Mouse (Mus musculus): ENCODE results near the gene Gm2696. TPM values are rescaled to one million over a fixed set of nuclear protein-coding genes. Genes with fewer than 3 reads are reported as not detected.

The Gm2696 gene
- polyA plus RNA-seq, 2 experiments, result not detected

DNA sequence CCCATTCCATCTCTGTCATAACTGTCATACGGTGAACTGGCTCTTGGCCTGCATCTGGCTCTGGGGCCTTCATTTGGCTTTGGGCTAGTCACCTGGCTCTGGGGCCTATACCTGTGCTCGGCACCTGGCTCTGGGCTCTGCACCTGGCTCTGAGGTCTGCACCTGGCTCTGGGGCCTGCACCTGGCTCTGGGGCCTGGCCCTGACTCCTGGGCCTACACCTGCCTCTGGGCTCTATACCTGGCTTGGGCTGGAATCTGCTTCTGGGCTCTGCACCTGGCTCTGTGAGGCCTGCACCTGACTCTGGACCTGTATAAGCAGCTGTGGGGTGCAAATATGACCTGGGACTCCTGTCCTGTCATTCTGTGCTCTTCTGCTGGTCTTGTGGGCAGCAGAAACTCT, 33.1 kb downstream of the Gm2696 start:
- no peak overlapping the region for H3K9ac ChIP-seq (replicated peaks)
- no peak for DNase-seq (ENCODE audit: low read depth in 3 of 3, low spot score in 3 of 3)
- H3K27ac ChIP-seq, result no peak overlapping the region
- H3K9me3 ChIP-seq (ENCODE audit: control insufficient read depth, low read length), result no peaks in the 10 kb centered on the region
- TF ChIP-seq EP300 (IDR thresholded peaks at IDR 0.05; ENCODE audit: low read depth), result no peak
- H3K36me3 ChIP-seq (replicated peaks; ENCODE audit: control insufficient read depth, insufficient read depth, low read depth), result no peaks in the 10 kb centered on the region
- no peaks in the 10 kb centered on the region for H3K4me1 ChIP-seq (replicated peaks; ENCODE audit: control insufficient read depth in 2 of 2, insufficient read depth in 2 of 2, low read length in 1 of 2)
- no peak for ATAC-seq (ENCODE audit: insufficient read depth)
- no peaks in the 10 kb centered on the region for H3K27me3 ChIP-seq (ENCODE audit: control insufficient read depth, insufficient read depth, low read length)
- H3K4me3 ChIP-seq (ENCODE audit: insufficient read depth in 1 of 2, low read depth in 2 of 2, low read length in 2 of 2), result no peak overlapping the region
- 60% methylated on average over 2 of the region's 2 CpGs for WGBS (ENCODE audit: insufficient replicate concordance)
- H3K4me2 ChIP-seq (ENCODE audit: low read depth), result no peak overlapping the region

DNA sequence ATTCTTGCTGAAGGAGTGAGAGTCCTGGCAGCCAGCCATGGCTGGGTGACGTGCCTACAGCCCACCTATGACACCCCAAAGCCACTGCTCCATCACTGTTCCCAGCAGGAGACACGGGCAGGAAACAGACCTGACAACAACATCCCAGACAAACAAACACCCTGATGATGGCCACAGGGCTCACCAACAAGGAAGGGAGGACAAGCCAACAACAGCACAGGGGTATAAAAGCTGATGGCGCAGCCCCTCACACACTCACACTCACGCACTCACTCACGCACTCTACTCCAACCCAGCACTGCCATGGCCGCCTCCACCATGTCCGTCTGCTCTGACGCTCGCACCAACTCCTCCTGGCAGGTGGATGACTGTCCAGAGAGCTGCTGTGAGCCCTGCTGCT, 38.1 kb downstream of the Gm2696 start, which contains the start of gene Gm10318:
Gene Gm10318, plus strand, starts transcription at position 301 of the 400 bp plus-strand sequence.
- no peak within 1 kb of the TSS for H3K4me2 ChIP-seq (ENCODE audit: low read depth)
- DNase-seq (ENCODE audit: low read depth in 3 of 3, low spot score in 3 of 3) (no peak), ATAC-seq (ENCODE audit: insufficient read depth) (no peak)
- WGBS (ENCODE audit: insufficient replicate concordance), result 50% methylated on average over 9 of the region's 9 CpGs
- no peaks in the 10 kb centered on the region for H3K4me1 ChIP-seq (replicated peaks; ENCODE audit: control insufficient read depth in 2 of 2, insufficient read depth in 2 of 2, low read length in 1 of 2)
- no peak within 1 kb of the TSS for H3K27ac ChIP-seq
- no peaks in the 10 kb centered on the region for H3K27me3 ChIP-seq (ENCODE audit: control insufficient read depth, insufficient read depth, low read length)
- no peaks in the 10 kb centered on the region for H3K9me3 ChIP-seq (ENCODE audit: control insufficient read depth, low read length)
- H3K9ac ChIP-seq (replicated peaks), result no peak within 1 kb of the TSS
- no peak within 1 kb of the TSS for H3K4me3 ChIP-seq (ENCODE audit: insufficient read depth in 1 of 2, low read depth in 2 of 2, low read length in 2 of 2)
- H3K36me3 ChIP-seq (replicated peaks; ENCODE audit: control insufficient read depth, insufficient read depth, low read depth), result no peaks in the 10 kb centered on the region
- TF ChIP-seq CTCF (IDR thresholded peaks at IDR 0.05; ENCODE audit: low read depth) (no peak), EP300 (IDR thresholded peaks at IDR 0.05; ENCODE audit: low read depth) (no peak)

DNA sequence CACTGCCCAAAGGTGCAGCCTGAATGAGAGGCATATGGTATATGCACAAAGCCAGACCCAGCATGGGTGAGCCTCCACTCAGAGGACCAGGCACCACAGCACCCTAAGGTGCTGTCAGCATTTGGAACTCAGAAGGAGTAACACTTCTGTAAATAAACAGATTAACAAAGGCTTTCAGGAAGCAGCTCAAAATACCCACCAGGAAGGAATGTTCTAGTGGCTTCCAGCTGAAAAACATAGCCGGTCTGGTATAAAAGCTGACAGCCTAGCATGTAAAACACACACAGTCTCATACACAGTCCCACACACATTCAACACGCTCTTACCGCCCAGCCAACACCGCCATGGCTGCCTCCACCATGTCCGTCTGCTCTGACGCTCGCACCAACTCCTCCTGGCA, 47.2 kb downstream of the Gm2696 start, which contains the start of gene Gm3285:
Gene Gm3285, plus strand, starts transcription at position 301 of the 400 bp plus-strand sequence.
- Histone ChIP-seq H3K9me3 (ENCODE audit: control insufficient read depth, low read length) (no peaks in the 10 kb centered on the region), H3K9ac (replicated peaks) (no peak within 1 kb of the TSS), H3K36me3 (replicated peaks; ENCODE audit: control insufficient read depth, insufficient read depth, low read depth) (no peaks in the 10 kb centered on the region), H3K27ac (no peak within 1 kb of the TSS), H3K4me2 (ENCODE audit: low read depth) (no peak within 1 kb of the TSS), H3K4me3 (ENCODE audit: insufficient read depth in 1 of 2, low read depth in 2 of 2, low read length in 2 of 2) (no peak within 1 kb of the TSS), H3K27me3 (ENCODE audit: control insufficient read depth, insufficient read depth, low read length) (no peaks in the 10 kb centered on the region), H3K4me1 (replicated peaks; ENCODE audit: control insufficient read depth in 2 of 2, insufficient read depth in 2 of 2, low read length in 1 of 2) (no peaks in the 10 kb centered on the region)
- WGBS (ENCODE audit: insufficient replicate concordance), result 41% methylated on average over 7 of the region's 7 CpGs
- ATAC-seq (ENCODE audit: insufficient read depth) (no peak), DNase-seq (ENCODE audit: low read depth in 3 of 3, low spot score in 3 of 3) (no peak)
- TF ChIP-seq EP300 (IDR thresholded peaks at IDR 0.05; ENCODE audit: low read depth), result no peak
- TF ChIP-seq CTCF (IDR thresholded peaks at IDR 0.05; ENCODE audit: low read depth), result no peak

DNA sequence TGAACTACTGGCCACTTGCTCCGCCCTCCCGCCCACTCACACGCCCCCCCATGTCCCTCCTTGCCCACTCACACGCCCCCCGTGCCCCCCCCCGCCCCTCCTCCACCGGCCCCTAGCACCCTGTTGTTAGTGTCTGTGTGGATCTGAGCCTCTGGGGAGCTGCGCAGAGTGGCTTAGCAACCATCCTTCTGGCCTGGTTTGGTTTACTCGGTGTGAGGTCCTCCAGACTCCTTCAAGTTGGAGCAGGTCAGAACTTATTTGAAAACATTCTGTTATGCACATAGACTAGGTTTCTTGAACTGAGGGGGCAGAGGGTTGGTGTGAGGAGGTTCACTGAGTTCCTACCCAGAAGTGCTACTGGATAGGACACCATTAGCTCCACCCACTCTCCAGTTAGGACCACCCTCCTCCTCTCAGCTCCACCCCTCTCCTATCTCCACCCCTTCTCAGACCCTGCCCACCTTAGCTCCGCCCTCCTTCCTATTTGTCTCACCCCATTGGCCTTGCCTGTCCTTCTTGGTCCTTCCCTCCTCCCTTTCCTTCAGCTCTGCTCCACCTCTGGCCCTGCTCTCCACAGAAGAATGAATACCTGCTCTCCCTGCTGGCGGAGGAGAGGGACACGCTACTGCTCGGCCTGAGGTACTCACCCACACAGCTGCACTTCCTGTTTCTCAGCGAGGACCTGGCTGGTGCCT, 49.7 kb downstream of the Gm2696 start:
- H3K4me3 ChIP-seq (ENCODE audit: insufficient read depth in 1 of 2, low read depth in 2 of 2, low read length in 2 of 2), result peak overlapping the region in 1 of 2 experiments; percentile 2; a peak in 1 of 4 replicates
- no peak for TF ChIP-seq EP300 (IDR thresholded peaks at IDR 0.05; ENCODE audit: low read depth)
- TF ChIP-seq CTCF (IDR thresholded peaks at IDR 0.05; ENCODE audit: low read depth), result no peak

DNA sequence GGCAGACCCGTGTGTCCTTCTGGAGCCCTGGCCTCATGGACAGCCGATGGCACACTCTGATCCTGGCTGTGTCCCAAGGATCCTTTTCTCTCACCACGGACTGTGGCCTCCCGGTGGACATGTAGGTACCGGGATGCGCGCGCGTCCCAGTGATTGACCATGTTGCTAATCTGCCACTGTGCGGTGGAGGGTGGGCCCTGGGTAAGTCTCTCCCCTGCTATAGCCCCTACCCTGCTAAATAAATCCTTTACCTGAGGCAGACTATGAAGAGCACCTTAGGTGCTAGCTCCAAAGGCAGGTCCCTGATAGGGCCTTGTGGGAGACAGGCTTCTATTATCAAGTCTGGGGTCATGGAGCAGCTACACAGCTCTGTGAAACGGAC, 50.3 kb downstream of the Gm2696 start:
- Histone ChIP-seq H3K36me3 (replicated peaks; ENCODE audit: control insufficient read depth, insufficient read depth, low read depth) (no peaks in the 10 kb centered on the region), H3K4me1 (replicated peaks; ENCODE audit: control insufficient read depth in 2 of 2, insufficient read depth in 2 of 2, low read length in 1 of 2) (no peaks in the 10 kb centered on the region), H3K9ac (replicated peaks) (no peak overlapping the region), H3K4me3 (ENCODE audit: insufficient read depth in 1 of 2, low read depth in 2 of 2, low read length in 2 of 2) (peak overlapping the region in 1 of 2 experiments; percentile 2; a peak in 1 of 4 replicates), H3K27ac (no peak overlapping the region), H3K4me2 (ENCODE audit: low read depth) (peak overlapping the region; percentile 32), H3K9me3 (ENCODE audit: control insufficient read depth, low read length) (no peaks in the 10 kb centered on the region), H3K27me3 (ENCODE audit: control insufficient read depth, insufficient read depth, low read length) (no peaks in the 10 kb centered on the region)
- DNase-seq (ENCODE audit: low read depth in 3 of 3, low spot score in 3 of 3) (no peak), ATAC-seq (ENCODE audit: insufficient read depth) (no peak)
- TF ChIP-seq CTCF (IDR thresholded peaks at IDR 0.05; ENCODE audit: low read depth) (no peak), EP300 (IDR thresholded peaks at IDR 0.05; ENCODE audit: low read depth) (no peak)
- WGBS (ENCODE audit: insufficient replicate concordance), result 27% methylated on average over 11 of the region's 11 CpGs

More for the DNA sequence above, 49.7 kb downstream of the Gm2696 start:
- H3K36me3 ChIP-seq (replicated peaks; ENCODE audit: control insufficient read depth, insufficient read depth, low read depth), result no peaks in the 10 kb centered on the region
- whole genome bisulfite sequencing (ENCODE audit: insufficient replicate concordance), result 20% methylated on average over 14 of the region's 14 CpGs
- H3K27me3 ChIP-seq (ENCODE audit: control insufficient read depth, insufficient read depth, low read length), result no peaks in the 10 kb centered on the region
- peak; percentile 14 to 20 (median 20) for DNase-seq (ENCODE audit: low read depth in 3 of 3, low spot score in 3 of 3)
- H3K9me3 ChIP-seq (ENCODE audit: control insufficient read depth, low read length), result no peaks in the 10 kb centered on the region
- H3K4me2 ChIP-seq (ENCODE audit: low read depth), result peak overlapping the region; percentile 32
- peak; percentile 68; the same call in 1 of the 2 replicates for ATAC-seq (ENCODE audit: insufficient read depth)
- no peaks in the 10 kb centered on the region for H3K4me1 ChIP-seq (replicated peaks; ENCODE audit: control insufficient read depth in 2 of 2, insufficient read depth in 2 of 2, low read length in 1 of 2)
- no peak overlapping the region for H3K27ac ChIP-seq
- no peak overlapping the region for H3K9ac ChIP-seq (replicated peaks)
